Mouse (Mus musculus) heart, postnatal 0 days (tissue): Measurements from ENCODE around the gene Tigar. TPM values are rescaled to one million over a fixed set of nuclear protein-coding genes. Genes with fewer than 3 reads are reported as not detected.

ENCODE experiments used
- ATAC-seq: fragments of 200-750 bp; cut with Nextera tagmentation; 2 replicates; pipeline ENCODE4 v1.8.0; 2017; ENCODE audit warnings: low read depth, moderate number of reproducible peaks, moderate library complexity; ENCODE audit not compliant: insufficient read depth
- DNase-seq: peaks from one replicate; pipeline ENCODE4 v3.0.0-alpha.2; 2016; ENCODE audit warnings: low spot score
- H3K27ac ChIP-seq: fragments of 300-500 bp; sonication (generic); 2 replicates; pipeline ENCODE4 v1.5.1; 2014; ENCODE audit warnings: low read depth, mild to moderate bottlenecking
- H3K27me3 ChIP-seq: fragments of 300-500 bp; sonication (generic); 2 replicates; pipeline ENCODE4 v1.6.1; 2014; ENCODE audit warnings: low read length, mixed read lengths; ENCODE audit not compliant: control insufficient read depth, insufficient read depth
- H3K36me3 ChIP-seq: fragments of 300-500 bp; sonication (generic); replicated peaks from 2 replicates; pipeline ENCODE4 v1.6.1; 2014; ENCODE audit warnings: low read length, mixed read lengths; ENCODE audit not compliant: control insufficient read depth, insufficient read depth
- H3K4me1 ChIP-seq: fragments of 300-500 bp; sonication (generic); 2 replicates; pipeline ENCODE4 v1.6.1; 2014; ENCODE audit warnings: antibody characterized with exemption; ENCODE audit not compliant: control insufficient read depth, insufficient read depth
- H3K4me2 ChIP-seq: fragments of 300-500 bp; sonication (generic); 2 replicates; pipeline ENCODE4 v1.6.1; 2014; ENCODE audit warnings: low read depth, mild to moderate bottlenecking, low read length, moderate library complexity
- H3K4me3 ChIP-seq: fragments of 300-500 bp; sonication (generic); 2 replicates; pipeline ENCODE4 v1.5.1; 2014; ENCODE audit warnings: low read depth, low read length
- H3K9ac ChIP-seq: fragments of 300-500 bp; sonication (generic); replicated peaks from 2 replicates; pipeline ENCODE4 v1.6.1; 2014; ENCODE audit warnings: low read depth, low read length, mixed read lengths
- H3K9me3 ChIP-seq: fragments of 300-500 bp; sonication (generic); replicated peaks from 2 replicates; pipeline ENCODE4 v1.6.1; 2016; ENCODE audit warnings: low read length; ENCODE audit not compliant: control insufficient read depth
- CTCF ChIP-seq: IDR thresholded peaks from 2 replicates; pipeline ENCODE4 v1.5.1; 2016; ENCODE audit warnings: antibody characterized with exemption, control low read depth, low read depth
- EP300 ChIP-seq: IDR thresholded peaks from 2 replicates; pipeline ENCODE4 v1.6.1; 2016; ENCODE audit warnings: antibody characterized with exemption, low read depth
- WGBS: fragments of 180-500 bp; shearing (Covaris S2); extraction: QIAGEN DNeasy Blood & Tissue Kit; methylation state at CpG from one replicate; pipeline ENCODE4 v1.1.7; 2014; 5-methylcytosine and 5-hydroxymethylcytosine counted together
- polyA plus RNA-seq: library from polyadenylated mRNA; unstranded; fragments of >200 nt; fragmentation: Nextera tagmentation; extraction: Ambion mirVana; gene quantifications from 2 replicates; pipeline ENCODE4 v1.2.1, GENCODE M21; 2015
- total RNA-seq: library from RNA; depleted of rRNA; stranded (reverse); fragments of >200 nt; gene quantifications from 2 replicates; pipeline ENCODE4 v1.2.3, GENCODE M21; 2014; ENCODE audit warnings: low replicate concordance; rRNA removed

Tigar gene
- total and polyA plus RNA-seq, 2 experiments from 2014 or later: 15.6 to 21.1 TPM

- H3K36me3 ChIP-seq: no peaks in the 10 kb centered on the region
- H3K9ac ChIP-seq: no peak overlapping the region
- TF ChIP-seq CTCF: no peak
- no peak for TF ChIP-seq EP300
- 0 out of 2 replicates have a peak, but pooled peaks cover 3% of the 10 kb centered on the region for H3K4me1 ChIP-seq
- no peak overlapping the region for H3K27ac ChIP-seq
- peak; percentile 37 for DNase-seq
- no peak; the same call in 1 of the 2 replicates for ATAC-seq
- WGBS: 18% methylated on average over 6 of the region's 6 CpGs
- no peak overlapping the region for H3K4me3 ChIP-seq
- no peaks in the 10 kb centered on the region for H3K9me3 ChIP-seq
- H3K27me3 ChIP-seq: no peaks in the 10 kb centered on the region
- H3K4me2 ChIP-seq: no peak overlapping the region
These were observed 64.4 kb downstream of the Tigar start for GRCm38 (mm10) chr6:127044909-127045308.

Other genes starting within 250 kb of the Tigar start
- not detected in 2 replicates for gene Dyrk4, start 187.7 kb downstream of the Tigar start, total RNA-seq
- 0.05 and 0.15 TPM in 2 replicates for gene Dyrk4, start 187.7 kb downstream of the Tigar start, polyA plus RNA-seq
- gene Rad51ap1, start 170.0 kb downstream of the Tigar start, total RNA-seq: 12.9 and 14.9 TPM in 2 replicates
- gene Rad51ap1, start 170.0 kb downstream of the Tigar start, polyA plus RNA-seq: 9.4 and 9.5 TPM in 2 replicates
- 3.8 and 5.3 TPM in 2 replicates for gene D6Wsu163e, start 169.6 kb downstream of the Tigar start, total RNA-seq
- gene D6Wsu163e, start 169.6 kb downstream of the Tigar start, polyA plus RNA-seq: 10.7 and 11.9 TPM in 2 replicates
- gene Fgf6, start 94.0 kb downstream of the Tigar start, total RNA-seq: not detected in 2 replicates
- gene Fgf6, start 94.0 kb downstream of the Tigar start, polyA plus RNA-seq: not detected in 2 replicates
- 1.1 TPM in 1 of 2 replicates, not detected in the other for gene Fgf23, start 36.7 kb downstream of the Tigar start, total RNA-seq
- 0.05 TPM in 1 of 2 replicates, not detected in the other for gene Fgf23, start 36.7 kb downstream of the Tigar start, polyA plus RNA-seq
- gene Ccnd2, start 42.6 kb upstream of the Tigar start, total RNA-seq: 31.1 and 34.5 TPM in 2 replicates
- gene Ccnd2, start 42.6 kb upstream of the Tigar start, polyA plus RNA-seq: 383 and 392 TPM in 2 replicates